Mouse (Mus musculus) lung, embryonic 14.5 days (tissue): ENCODE results near the gene N4bp1. TPM values are rescaled to one million over a fixed set of nuclear protein-coding genes. Genes with fewer than 3 reads are reported as not detected.
A peak's percentile ranks its signal among the peaks of the same experiment; 100 is the strongest.

ENCODE experiments used
- ATAC-seq: fragments of 200-750 bp; cut with Nextera tagmentation; 2 replicates; pipeline ENCODE4 v1.8.0; 2017; ENCODE audit warnings: mild to moderate bottlenecking, moderate TSS enrichment, moderate library complexity; ENCODE audit not compliant: insufficient read depth
- DNase-seq: peaks from one replicate; pipeline ENCODE4 v3.0.0-alpha.2; 2015
- H3K27ac ChIP-seq: fragments of 300-500 bp; sonication (generic); 2 replicates; pipeline ENCODE4 v1.5.1; 2014; ENCODE audit warnings: low read depth, mild to moderate bottlenecking, moderate library complexity
- H3K27me3 ChIP-seq: fragments of 300-500 bp; sonication (generic); 2 replicates; pipeline ENCODE4 v1.6.1; 2014; ENCODE audit warnings: low read length, control low read depth; ENCODE audit not compliant: insufficient read depth
- H3K36me3 ChIP-seq: fragments of 300-500 bp; sonication (generic); 2 replicates; pipeline ENCODE4 v1.6.1; 2014; ENCODE audit warnings: control low read depth; ENCODE audit not compliant: insufficient read depth
- H3K4me1 ChIP-seq: fragments of 300-500 bp; sonication (generic); 2 replicates; pipeline ENCODE4 v1.6.1; 2014; ENCODE audit warnings: antibody characterized with exemption, control low read depth; ENCODE audit not compliant: insufficient read depth
- H3K4me2 ChIP-seq: fragments of 300-500 bp; sonication (generic); 2 replicates; pipeline ENCODE4 v1.6.1; 2014; ENCODE audit warnings: mild to moderate bottlenecking
- H3K4me3 ChIP-seq: fragments of 300-500 bp; sonication (generic); 2 replicates; pipeline ENCODE4 v1.5.1; 2014; ENCODE audit warnings: low read depth, low read length
- H3K9ac ChIP-seq: fragments of 300-500 bp; sonication (generic); 2 replicates; pipeline ENCODE4 v1.6.1; 2014
- H3K9me3 ChIP-seq: fragments of 300-500 bp; sonication (generic); 2 replicates; pipeline ENCODE4 v1.6.1; 2016; ENCODE audit warnings: low read depth, low read length, control low read depth
- CTCF ChIP-seq: IDR thresholded peaks from 2 replicates; pipeline ENCODE4 v1.5.1; 2016; ENCODE audit warnings: antibody characterized with exemption, low read depth
- WGBS: fragments of 180-500 bp; shearing (Covaris S2); extraction: QIAGEN DNeasy Blood & Tissue Kit; methylation state at CpG from one replicate; pipeline ENCODE4 v1.1.7; 2014; 5-methylcytosine and 5-hydroxymethylcytosine counted together
- polyA plus RNA-seq: library from polyadenylated mRNA; unstranded; fragments of >200 nt; fragmentation: Nextera tagmentation; extraction: Ambion mirVana; gene quantifications from 2 replicates; pipeline ENCODE4 v1.2.1, GENCODE M21; 2014

Gene N4bp1
- polyA plus RNA-seq, 1 experiment from 2014 or later = 11.5 TPM

GRCm38 (mm10) chr8:86791542-86791941 is 93.5 kb downstream of the N4bp1 start:
- no peak for ATAC-seq
- H3K9me3 ChIP-seq = no peaks in the 10 kb centered on the region
- 85% methylated on average over 6 of the region's 6 CpGs for WGBS

DNA sequence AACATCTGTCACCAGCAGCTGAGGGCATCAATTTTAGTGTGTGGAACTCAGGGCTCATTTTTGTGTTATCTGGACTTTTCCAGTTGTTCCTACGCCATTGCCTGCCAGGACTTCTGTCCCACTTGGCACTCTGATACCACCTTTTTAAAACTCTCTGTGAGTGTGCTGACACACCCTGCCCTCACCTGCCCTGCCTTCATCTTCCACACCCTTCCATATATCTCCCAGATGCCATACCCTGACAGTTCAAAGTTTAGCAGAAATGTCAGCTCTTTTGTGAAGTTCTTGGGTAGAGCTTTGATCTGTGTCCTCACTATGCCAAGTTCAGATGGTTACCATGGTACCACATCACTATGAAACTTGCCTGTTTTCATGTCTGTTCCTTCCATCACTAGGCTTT is 95.5 kb downstream of the N4bp1 start:
- DNase-seq (no peak), ATAC-seq (no peak)
- no peak overlapping the region for H3K27ac ChIP-seq
- H3K36me3 ChIP-seq = no peaks in the 10 kb centered on the region
- H3K4me2 ChIP-seq = no peak overlapping the region
- no peak overlapping the region for H3K4me3 ChIP-seq
- H3K4me1 ChIP-seq = peaks cover 9% of the 10 kb centered on the region
- 70% methylated on average over 1 of the region's 1 CpGs for WGBS
- H3K9ac ChIP-seq = no peak overlapping the region
- no peak for TF ChIP-seq CTCF
- H3K9me3 ChIP-seq = no peaks in the 10 kb centered on the region
- H3K27me3 ChIP-seq = no peaks in the 10 kb centered on the region

More at GRCm38 (mm10) chr8:86791542-86791941, 93.5 kb downstream of the N4bp1 start:
- Histone ChIP-seq H3K27ac (no peak overlapping the region), H3K4me1 (peaks cover 9% of the 10 kb centered on the region), H3K4me3 (no peak overlapping the region), H3K9ac (no peak overlapping the region), H3K36me3 (no peaks in the 10 kb centered on the region), H3K27me3 (no peaks in the 10 kb centered on the region), H3K4me2 (no peak overlapping the region)
- TF ChIP-seq CTCF = no peak
- DNase-seq = no peak

DNA sequence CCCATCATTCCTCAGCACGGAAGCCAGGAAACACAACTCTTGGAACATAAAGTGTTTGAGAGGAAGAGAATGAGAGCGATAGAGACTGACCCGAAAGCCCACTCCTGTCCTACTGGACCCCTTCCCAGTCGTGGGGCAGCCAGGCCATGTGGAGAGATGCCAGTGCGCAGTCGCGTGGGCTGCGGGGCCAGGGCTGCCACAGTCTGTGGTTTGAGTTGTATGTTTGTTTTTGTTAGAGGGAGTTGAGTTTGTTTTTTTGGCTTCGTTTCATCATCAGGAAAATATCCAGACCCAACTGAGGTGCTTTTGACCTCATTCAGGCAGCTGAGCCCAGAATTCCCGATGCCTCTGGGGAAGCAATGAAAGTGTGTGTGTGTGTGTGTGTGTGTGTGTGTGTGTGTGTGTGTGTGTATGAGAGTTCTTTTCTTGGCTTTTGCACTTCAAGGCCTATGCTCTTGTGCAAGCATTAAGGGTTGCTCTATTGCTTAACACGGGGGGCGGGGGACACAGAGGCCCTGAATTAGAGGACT is 97.1 kb downstream of the N4bp1 start:
- DNase-seq (peak; percentile 52), ATAC-seq (peak; percentile 62; the same call in 1 of the 2 replicates)
- no peaks in the 10 kb centered on the region for H3K9me3 ChIP-seq
- WGBS = 33% methylated on average over 12 of the region's 12 CpGs
- no peak overlapping the region for H3K9ac ChIP-seq
- peak overlapping the region; percentile 12; the same call in 1 of the 2 replicates for H3K4me2 ChIP-seq
- no peak for TF ChIP-seq CTCF
- H3K27me3 ChIP-seq = no peaks in the 10 kb centered on the region
- H3K4me3 ChIP-seq = no peak overlapping the region
- H3K4me1 ChIP-seq = peaks cover 9% of the 10 kb centered on the region
- no peaks in the 10 kb centered on the region for H3K36me3 ChIP-seq
- peak overlapping the region; percentile 60; the same call in 1 of the 2 replicates for H3K27ac ChIP-seq

DNA sequence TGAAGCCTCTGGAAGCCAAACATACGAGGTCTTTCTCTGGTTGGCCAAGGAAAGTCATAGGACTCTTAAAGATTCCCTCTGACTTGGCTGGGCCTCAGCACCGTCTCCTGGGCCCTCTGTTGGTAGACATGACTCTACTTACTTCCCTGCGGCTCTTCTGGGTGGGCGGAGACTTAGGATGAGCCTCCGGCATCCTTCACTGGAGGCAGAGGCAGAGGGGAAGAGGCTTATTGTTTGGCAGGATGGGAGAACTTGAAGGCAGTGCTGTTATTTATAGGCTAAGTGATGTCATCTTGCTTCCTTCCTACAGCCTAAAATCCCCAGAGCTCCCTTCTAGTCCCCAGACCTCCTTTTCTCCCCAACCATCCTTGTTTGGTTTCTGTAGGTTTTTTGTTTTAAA is 98.6 kb downstream of the N4bp1 start:
- ATAC-seq (no peak), DNase-seq (peak; percentile 45)
- Histone ChIP-seq H3K36me3 (no peaks in the 10 kb centered on the region), H3K27me3 (no peaks in the 10 kb centered on the region), H3K9me3 (no peaks in the 10 kb centered on the region), H3K27ac (no peak overlapping the region), H3K9ac (no peak overlapping the region), H3K4me1 (peaks cover 9% of the 10 kb centered on the region), H3K4me2 (no peak overlapping the region), H3K4me3 (no peak overlapping the region)
- TF ChIP-seq CTCF = no peak
- 59% methylated on average over 5 of the region's 5 CpGs for WGBS

DNA sequence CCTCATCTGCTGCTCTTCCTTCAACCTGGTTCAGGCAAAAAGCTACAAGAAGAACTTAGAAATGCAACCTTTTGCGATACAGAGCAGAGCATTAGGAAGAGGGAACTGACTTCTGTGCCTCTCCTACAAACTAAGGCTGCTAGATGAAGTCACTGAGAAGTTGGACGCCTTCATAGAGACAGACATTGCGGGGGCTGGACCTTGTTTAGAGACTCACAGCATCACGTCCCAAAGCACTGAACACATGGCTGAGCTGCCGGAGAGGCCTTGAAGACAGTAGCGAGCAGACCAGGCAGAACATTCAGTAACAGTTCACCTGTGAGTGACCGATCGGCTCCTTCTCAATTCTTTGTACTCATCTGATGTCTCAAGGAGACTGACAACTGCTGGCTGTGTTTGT is 104.0 kb downstream of the N4bp1 start:
- no peak overlapping the region for H3K4me2 ChIP-seq
- no peaks in the 10 kb centered on the region for H3K4me1 ChIP-seq
- H3K9ac ChIP-seq = no peak overlapping the region
- no peak overlapping the region for H3K4me3 ChIP-seq
- TF ChIP-seq CTCF = no peak
- H3K27me3 ChIP-seq = no peaks in the 10 kb centered on the region
- ATAC-seq = no peak
- no peak for DNase-seq
- 88% methylated on average over 8 of the region's 8 CpGs for WGBS
- no peaks in the 10 kb centered on the region for H3K9me3 ChIP-seq
- no peak overlapping the region for H3K27ac ChIP-seq
- no peaks in the 10 kb centered on the region for H3K36me3 ChIP-seq

DNA sequence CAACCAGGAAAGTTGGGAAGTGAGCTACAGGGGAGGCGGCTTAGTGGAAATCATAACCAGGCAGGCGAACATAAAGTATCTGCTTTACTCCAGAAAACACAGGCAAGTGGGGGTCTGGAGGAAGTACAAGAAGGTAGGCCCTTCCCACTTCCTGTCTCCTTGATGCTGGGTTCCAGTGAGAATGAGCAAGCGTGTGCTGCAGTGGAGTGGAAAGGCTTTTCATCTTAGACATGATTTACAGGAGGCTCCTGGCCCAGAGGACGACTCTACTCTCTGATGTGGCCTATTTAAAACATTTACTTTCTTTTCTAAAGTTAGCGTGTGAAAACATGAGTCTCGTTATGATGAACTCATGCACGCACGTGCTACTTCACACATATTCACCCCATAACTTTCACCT is 105.9 kb downstream of the N4bp1 start:
- Histone ChIP-seq H3K4me1 (no peaks in the 10 kb centered on the region), H3K4me2 (no peak overlapping the region), H3K27ac (peak overlapping the region; percentile 30; the same call in 1 of the 2 replicates), H3K27me3 (no peaks in the 10 kb centered on the region), H3K36me3 (no peaks in the 10 kb centered on the region), H3K9ac (no peak overlapping the region), H3K4me3 (no peak overlapping the region), H3K9me3 (no peaks in the 10 kb centered on the region)
- no peak for ATAC-seq
- TF ChIP-seq CTCF = no peak
- 63% methylated on average over 8 of the region's 8 CpGs for WGBS
- no peak for DNase-seq

GRCm38 (mm10) chr8:86769945-86770715 is 114.9 kb downstream of the N4bp1 start:
- no peak overlapping the region for H3K4me2 ChIP-seq
- no peak overlapping the region for H3K9ac ChIP-seq
- TF ChIP-seq CTCF = no peak
- H3K4me1 ChIP-seq = no peaks in the 10 kb centered on the region
- H3K9me3 ChIP-seq = no peaks in the 10 kb centered on the region
- H3K4me3 ChIP-seq = no peak overlapping the region
- ATAC-seq = no peak
- H3K27me3 ChIP-seq = no peaks in the 10 kb centered on the region
- no peak for DNase-seq
- 61% methylated on average over 1 of the region's 1 CpGs for WGBS
- no peaks in the 10 kb centered on the region for H3K36me3 ChIP-seq
- H3K27ac ChIP-seq = no peak overlapping the region
